Mouse (Mus musculus) right cerebral cortex, postnatal 14 days (tissue): ENCODE measurements at regions not wholly inside any gene's neighbourhood (a gene's known extent, or its start where the extent isn't known, plus 50 kb on each side); places are given as distances from the start of the nearest gene placed in this dataset.

Source experiments
- DNase-seq: peaks from one replicate; pipeline ENCODE4 v3.0.0; 2022

DNA sequence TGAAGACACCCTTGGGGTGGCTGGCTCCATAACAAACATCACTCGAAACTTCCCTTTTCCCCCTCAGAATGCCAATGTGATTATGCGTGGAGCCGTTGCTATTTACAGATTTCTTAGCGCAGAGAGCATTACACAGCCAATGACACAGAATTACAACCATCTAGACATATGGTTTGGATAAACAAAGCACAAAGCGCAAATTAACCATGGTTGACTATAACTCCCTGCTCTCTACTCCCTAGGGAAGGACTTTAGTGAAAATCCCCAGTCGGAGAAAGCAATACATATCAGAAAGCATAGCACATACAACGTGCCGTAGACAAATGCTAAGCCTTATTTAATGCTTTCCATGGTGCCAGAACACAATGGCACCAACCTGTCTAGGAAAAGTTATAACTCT, 131.8 kb downstream of the Tshz3 start:
- no peak for DNase-seq

DNA sequence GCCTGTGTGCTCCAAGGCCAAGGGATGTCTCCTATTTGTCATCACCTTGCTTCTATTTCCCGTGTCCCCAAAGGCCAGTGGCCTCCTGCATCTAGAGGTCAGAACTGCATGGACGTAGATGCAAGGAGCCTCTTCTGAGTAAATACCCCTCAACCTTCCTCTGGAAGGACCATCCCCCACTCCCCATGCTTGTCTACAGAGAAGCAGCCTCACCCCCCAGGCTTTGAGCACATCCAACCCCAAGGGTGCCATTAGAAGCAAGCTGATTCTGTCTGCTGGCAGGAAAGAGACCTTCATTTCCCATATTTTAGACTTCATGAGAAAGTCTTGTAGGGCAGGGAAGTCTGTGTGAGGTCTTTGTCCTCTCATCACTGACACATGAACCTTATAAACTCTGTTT, 132.2 kb downstream of the Tshz3 start:
- DNase-seq: no peak

DNA sequence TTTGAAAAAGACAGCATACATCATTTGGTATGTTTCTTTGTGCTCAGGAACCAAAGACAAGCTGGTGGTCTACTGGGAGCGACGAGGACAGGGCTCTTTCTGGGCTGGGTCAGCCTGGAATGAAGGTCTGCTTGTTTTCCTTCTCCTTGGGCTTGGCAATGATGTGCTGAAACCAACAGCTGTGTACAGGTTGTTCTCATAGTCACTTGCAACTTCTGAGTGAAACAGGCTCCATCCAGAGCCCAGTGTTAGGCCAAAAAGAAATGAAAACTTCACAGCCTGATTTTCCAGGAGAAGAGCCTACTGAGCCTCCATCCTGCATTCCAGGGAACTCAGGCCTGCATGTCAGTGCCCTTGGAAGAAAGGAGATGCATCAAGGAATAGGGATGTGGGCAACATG, 150.4 kb downstream of the Tshz3 start:
- DNase-seq: no peak

DNA sequence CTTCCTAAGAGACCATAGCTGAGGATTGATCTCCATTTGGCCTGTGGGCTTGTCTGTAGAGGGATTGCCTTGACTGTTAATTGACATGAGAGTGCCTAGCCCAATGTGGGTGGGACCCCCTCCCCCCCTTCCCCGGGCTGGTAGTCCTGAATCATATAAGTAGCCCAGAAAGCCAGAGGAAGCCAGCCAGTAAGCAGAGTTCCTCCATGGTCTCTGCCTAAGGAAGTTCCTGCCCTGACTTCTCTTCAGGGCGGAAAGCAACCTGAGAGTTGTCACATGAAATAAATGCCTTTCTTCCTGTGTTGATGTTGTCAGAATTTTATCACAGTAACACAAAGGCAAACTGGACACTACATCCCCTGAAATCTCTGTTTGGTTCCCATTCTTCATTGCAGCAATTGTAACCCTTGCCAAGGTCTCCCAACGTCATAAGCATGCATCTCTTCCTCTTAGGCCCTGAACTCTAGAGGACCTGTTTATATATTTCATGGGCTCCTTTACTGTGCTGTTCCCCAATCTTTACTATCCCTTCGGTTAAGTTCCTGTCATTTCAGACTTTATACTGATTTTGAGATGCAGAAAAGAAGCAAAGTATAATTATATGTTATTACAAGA, 153.5 kb downstream of the Tshz3 start:
- DNase-seq: no peak

DNA sequence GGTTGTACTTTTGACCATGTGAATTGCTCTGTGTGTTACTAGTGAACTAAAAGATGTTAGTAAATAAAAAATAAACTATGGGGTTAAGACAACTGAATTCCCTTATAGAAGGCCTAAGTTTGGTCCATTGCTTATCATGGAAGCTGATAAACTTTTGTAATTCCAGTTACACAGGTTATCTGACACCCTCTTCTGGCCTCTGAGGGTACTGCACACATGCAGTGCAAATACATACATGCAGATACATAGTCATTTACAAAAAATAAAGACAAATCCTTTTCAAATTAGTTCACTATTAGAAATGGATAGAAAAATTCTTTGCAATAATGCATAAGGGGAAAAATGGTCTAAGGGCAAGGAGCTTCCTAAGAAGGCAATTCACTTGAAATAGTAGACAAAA, 156.4 kb downstream of the Tshz3 start:
- DNase-seq: no peak

DNA sequence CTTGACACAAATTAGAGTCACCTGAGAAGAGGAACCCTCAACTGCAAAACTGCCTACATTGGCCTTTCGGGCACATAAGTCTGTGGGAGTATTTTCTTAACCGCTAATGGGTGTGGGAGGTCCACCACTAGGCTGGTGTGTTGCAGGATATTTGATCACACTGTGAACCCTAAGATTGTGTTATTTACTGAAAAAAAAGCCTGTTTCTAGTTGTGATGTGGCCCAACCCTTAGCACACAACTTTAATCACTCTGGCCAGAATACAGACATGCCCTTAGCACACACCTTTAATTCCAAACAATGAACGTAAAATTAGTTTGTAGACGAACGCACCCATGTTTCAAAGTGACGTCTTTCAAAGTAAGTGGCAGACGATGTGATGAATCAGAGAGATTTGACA, 161.5 kb downstream of the Tshz3 start:
- no peak for DNase-seq

DNA sequence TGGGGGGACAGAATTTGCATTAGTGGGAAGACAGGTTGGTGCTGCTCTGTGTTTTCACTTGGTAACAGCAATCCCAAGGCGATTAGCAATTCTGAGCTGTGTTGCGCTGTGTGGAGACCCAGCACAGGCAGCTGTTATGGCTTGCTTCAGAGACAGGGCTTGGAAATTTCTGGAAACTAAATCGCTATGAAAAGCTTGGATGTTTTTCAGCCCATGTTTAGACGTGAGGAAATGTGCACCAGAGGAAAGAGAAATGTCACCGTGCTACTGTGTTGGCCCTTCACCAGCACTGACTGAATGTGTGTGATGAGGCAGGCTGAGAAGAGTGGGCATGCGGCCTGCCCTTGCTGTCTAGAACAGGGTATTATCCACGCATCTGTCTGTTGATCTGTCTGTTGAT, 164.6 kb downstream of the Tshz3 start:
- DNase-seq: peak; percentile 32

DNA sequence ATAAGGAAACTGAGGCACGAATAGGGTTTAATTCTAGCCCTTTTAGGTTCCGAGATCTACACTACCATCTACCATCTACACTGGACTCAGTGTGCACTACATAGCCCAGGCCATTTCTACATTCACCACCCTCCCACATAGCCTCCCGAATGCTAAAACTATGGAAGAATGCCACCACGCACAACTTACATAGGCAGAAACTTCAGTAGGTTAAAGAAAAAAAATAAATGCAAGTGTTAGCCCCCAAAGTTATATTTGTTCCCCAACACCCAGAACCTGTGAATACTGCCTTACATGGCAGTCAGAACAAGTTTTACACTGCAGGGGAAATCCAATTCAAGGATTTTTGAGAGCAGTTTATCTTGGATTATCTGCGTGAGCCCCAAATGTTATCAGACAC, 165.8 kb downstream of the Tshz3 start:
- no peak for DNase-seq

DNA sequence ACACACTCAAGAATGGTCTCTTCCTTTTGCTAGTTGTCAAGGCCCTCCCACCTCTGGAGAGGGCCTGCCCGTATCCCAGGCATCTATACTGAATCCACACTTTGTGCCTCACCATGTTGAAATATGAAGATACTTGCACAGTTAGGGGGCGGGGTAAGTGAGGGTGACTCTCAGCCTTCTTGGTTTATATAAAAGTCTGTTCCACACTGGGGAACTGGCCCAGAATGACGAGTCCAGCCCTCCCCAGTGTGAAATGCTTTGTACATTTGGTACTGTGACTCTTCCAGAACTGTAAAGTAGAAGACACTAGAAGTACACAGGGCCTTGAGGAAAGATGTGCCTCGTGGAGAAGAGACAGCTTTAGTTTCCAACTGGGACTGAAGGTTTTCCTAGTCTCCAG, 166.8 kb downstream of the Tshz3 start:
- DNase-seq: no peak

DNA sequence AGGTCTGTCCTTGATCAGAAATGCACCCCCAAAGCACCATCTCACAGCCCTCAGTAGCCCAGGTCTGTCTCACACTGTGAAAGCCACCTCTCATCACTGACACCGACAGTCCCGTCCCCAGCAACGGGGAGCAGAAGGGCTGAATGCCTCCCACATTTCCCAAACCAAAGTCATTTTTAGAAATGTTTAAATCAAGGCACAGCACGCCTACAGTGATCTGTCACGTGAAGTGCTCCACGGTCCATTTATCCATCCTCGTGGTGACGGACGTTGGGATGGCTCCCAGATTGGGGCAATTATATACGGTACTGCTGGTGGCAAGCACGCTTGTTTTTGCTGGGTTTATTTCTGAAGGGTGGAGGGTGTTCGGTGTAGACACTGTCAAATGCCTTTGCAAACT, 168.7 kb downstream of the Tshz3 start:
- peak; percentile 32 for DNase-seq

DNA sequence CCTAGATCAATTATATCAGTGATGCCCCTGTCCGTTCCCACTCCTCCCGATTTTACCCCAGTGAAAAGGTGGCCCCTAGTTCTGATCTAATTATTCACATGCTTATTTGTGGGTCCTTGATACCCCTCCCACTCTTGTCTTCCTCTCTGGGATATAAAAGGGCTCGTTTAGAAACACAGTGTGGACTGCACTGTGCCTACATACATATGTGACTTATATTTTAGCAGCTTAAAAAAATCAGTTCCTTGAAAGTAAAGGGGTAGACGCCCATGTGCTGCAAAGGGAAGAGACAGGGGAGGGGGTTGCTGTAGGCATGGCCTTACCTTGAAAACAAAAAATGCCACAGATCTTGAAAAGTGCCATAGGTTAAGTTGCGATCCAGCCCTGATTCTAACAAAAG, 176.1 kb downstream of the Tshz3 start:
- no peak for DNase-seq

DNA sequence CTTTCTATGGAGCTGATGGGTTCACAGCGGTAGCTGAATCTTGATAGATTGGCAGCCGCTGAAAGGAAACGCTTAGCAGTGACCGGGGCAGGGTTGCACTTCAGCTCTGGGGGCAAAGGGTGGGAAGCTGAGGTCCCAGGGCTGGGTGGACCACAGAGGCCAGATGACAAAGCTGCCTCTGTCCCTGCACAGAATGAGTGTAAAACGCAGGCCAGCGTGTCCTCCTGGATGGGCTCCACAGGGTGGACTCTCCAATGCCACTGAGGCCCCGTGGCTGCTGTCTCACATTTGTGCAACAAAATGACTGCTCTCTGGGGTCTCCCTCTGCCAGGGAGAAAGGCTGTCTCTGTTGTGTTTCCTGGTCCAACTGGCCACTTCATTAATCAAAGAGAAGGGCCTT, 179.8 kb downstream of the Tshz3 start:
- no peak for DNase-seq

DNA sequence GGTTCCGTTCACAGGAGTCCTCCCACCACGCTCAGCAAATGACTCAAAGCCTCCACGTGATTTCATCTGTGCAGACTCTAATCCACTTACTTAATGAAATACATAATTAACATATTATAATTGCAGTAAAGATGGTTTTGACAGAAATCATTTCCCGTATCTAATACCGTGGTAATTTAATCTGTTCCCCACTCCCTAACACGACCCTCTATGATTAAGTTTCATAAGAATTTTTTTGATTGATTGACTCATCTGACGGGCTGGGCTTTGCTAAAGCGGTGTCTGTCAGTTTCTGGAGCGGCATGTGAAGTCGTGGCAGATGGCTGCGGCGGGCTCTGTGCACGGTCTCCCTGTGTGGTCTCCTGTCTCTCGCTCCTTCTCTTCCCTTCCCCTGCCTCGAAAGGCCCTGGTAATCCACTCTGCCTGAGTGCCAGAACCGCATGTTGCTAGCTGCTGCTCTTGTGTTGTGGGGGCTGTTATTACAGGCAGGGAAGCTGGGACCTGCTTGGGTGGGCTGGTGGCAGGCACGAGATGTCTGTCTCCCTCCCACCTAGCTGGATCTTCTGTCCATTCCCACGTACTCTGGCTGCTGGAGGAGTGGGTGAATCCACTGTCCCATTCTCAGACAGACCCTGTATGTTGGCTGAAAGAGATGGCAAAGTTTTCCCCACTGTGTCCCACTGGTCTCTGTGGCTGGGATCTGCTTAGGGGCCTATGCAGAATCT, 195.0 kb downstream of the Tshz3 start:
- peak; percentile 23 for DNase-seq

DNA sequence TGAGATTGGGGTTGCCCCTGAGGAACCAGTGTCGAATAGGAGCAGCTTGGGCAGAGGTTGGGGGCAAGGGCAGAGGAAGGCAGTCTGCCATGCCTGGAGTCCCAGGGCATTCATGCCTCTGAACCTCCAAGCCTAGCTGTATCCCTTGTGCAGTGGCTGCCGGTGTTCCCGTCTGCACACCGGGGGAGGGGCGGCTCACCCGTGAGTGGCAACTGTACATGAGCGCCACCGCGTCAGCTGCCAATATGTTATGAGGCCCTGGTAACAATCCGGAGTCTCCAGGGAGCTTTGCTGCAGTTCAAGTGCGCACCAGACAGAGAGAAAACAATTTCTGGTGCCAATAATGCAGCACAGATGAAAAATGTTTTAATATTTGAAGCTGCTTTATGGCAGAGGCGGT, 198.4 kb downstream of the Tshz3 start:
- DNase-seq: no peak

DNA sequence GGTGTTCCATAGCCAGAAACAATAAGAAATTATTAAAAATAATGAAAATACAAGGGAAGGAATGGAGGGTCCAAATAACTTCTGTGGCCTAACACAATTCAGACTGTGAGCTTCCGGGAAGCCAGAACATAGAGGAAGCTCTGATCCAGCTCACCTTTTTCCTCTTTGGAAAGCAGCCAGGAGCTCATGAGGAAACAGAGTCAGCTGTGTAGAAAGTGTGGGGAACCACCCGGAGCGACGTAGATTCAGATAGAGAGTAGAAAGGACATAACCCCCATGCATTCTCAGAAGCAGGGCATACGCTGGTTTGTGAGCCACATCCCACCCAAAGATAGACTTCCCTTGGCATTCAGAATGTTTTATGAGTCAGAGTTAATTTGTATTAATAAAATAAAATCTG, 203.6 kb downstream of the Tshz3 start:
- no peak for DNase-seq

DNA sequence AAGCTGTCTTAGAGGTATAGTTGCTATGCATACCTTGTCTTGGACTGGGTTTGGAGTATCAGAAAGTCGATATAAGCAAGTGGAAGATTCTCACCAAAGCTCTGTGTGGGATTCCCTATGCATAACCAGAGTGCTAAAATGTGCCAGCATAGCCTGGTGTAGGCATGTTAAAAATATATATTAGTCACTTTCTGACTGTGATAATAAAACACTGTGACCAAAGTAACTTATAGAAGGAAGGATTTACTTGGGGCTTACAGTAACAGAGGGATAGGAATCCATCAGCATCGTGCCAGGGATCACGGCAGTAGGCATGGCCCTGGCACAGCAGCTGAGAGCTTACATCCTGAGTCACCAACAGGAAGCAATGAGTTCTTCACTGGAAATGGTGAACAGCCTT, 215.4 kb downstream of the Tshz3 start:
- DNase-seq: no peak

DNA sequence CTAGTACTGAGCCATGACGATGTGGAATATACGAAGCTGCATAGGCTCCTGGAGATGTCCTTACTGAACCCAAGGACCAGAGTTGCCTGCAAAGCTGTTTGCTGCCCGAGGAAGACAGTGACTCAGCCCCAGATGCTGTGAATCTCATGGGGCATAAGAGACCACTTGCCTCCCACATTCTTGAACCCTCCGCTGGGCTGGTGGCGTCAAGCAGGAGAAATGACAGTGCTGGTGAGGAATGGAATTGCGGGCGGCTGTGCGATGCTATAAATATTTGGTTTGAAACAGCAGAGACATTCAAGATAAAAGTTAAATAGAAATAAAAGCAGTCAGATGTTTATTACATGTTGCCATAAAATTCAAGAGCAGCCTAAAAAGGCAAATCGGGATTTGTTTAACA, 216.3 kb downstream of the Tshz3 start:
- DNase-seq: no peak

DNA sequence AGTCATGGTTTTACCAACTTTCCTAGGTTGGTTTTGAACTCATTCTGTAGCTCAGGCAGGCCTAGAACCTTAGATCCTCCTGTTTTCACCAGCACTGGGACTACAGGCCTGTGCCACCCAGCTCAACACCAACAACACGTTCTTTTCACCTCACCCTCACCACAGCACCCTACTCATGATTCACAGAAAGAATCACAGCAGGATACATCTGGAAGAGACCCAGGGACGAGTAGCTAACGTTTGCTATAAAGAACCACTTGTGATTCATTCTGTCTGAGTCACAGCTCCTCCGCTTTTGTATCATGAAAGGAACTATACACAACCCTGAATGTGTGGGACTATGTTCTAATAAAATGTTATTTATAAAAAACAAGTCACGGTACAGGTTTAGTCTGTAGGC, 217.3 kb downstream of the Tshz3 start:
- no peak for DNase-seq

DNA sequence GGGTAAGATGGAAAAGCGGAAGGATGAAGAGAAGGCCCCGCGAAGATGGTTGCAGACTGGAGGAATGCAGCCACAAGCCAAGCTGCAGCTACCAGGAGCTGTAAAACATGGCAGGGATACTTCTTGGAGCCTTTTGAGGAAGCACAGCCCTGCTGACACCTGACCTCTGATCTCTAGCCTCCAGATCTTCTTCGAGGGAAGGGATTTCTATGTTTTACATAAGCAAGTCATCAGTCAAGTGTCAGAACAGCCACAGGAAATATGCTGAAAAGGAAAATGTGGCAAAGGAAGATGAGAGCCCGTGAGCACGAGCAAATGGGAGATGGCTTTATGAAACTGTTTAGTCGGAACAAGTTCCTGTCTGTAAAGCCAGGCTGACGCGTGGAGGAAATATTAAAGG, 219.1 kb downstream of the Tshz3 start:
- DNase-seq: no peak

DNA sequence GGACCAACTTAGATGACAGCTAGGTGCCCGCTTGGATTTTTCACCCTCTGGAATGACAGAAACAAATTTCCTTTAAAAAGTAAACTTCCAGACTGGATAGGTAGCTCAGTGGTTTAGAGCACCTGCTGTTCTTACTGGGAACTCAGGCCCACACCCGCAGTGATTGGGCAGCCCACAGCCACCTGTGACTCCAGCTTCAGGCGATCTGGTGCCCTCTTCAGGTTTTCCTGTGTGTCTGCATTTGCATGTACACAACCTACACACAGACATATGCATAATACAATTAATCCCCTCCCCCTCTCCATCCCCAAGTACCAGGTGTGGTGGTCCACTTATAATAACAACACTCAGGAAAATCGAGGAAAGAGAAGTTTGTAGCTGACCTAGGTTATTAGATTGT, 221.5 kb downstream of the Tshz3 start:
- no peak for DNase-seq

DNA sequence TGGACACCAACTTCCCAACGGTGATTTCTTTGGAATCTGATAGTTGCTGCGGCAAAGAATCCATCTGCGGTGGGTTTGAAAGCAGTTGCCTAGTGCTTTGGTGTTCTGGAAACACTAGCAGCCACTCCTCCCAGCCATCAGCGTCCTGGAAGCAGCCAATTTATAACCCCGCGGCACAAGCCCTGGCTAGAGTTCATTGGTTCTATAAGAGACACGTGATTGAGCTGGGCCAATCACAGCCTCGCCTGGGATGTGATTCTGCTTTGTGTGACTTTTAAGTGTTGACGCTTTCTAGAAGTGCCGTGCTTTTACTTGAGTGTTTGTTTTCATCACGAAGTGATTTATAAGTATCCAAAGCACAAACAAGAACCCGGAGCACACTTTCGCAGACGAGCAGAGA, 223.1 kb downstream of the Tshz3 start:
- DNase-seq: no peak

DNA sequence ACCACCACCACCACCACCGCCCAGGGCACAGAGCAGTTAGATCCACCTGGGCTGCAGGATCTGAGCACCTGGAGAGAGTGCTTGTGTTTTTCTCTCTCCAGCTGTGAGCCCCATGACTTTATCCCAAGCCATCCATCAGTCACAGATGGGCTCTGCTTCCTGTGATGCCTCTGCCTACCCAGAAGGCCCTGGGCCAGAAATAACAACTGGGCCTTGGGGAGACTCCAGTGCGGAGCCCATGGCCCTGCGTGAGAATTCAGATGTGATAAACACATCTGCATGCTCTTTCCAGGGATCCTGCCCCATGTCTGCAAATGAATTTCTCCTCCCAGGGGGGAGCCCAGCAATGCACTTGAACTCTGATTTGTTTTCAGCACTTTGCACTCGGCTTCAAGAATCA, 235.6 kb downstream of the Tshz3 start:
- DNase-seq: no peak

DNA sequence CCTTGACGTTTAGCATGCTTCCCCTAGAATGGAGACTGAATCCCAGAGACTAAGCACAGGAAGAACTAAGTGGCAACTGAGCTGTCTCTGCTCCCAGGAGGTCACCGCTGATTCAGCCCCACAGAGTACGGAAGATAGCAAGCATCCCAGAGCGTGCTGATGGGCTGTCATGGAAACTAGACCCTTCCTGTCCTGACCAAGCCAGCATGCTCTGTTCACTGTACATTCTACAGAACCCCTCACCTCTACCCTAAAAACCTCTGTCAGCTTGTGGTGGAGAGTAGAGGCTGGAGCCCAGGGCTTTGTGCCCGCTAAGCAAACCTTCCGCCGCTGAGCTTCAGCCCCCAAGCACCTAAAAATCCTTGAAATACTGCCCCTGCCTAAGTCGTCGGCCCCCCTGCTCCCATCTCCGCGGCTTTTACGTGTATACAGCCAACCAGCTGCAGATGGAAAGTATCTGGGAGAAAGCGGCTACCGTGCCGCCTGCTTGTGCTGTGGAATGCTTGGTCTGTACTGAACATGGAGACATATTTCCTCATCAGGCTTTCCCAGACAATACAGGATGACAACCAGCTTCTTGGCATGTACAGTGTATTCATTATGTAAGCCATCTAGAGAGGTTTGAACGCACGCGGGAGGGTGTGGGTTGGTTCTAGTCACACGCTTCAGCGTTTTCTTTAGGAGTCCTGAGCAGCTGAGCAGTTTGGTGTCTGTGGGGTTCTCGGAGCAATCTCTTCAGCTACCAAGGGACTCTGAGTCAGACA, 237.1 kb downstream of the Tshz3 start:
- DNase-seq: peak; percentile 32

DNA sequence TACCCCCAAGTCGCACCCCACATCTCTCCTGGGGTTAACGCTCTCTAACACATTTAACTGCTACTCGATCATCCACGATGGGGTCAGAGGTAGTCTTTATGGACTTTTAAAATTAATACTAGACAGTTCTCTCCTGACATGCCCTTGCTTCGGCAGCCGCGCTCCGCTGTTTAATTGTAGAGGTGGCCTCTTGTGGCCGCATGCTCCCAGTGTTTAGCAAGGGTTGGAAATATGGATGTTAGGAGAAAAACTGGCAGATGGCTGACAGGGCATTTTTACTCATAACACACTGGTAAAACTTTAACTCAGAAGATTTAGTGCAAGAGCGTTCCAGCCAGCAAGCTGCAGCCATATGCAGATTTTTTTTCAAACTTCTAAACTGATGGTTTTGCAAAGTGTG, 242.7 kb downstream of the Tshz3 start:
- DNase-seq: no peak
